Mouse (Mus musculus) gastrocnemius, postnatal 4 days (tissue): ENCODE measurements around the gene Slc25a43. TPM values are rescaled to one million over a fixed set of nuclear protein-coding genes. Genes with fewer than 3 reads are reported as not detected.

Experiments
- DNase-seq, 2 experiments: peaks; one replicate each; pipeline ENCODE4 v3.0.0; 2021 to 2022; ENCODE audit warnings: low spot score in 2 of 2, mixed read lengths in 2 of 2
- total RNA-seq, 2 experiments: library from RNA; stranded (reverse); gene quantifications; 2 replicates each; pipeline ENCODE4 v1.2.3; 2021

Slc25a43 gene
- total RNA-seq, 2 experiments from 2014 or later, result 0.25 to 0.36 TPM

- no peak for DNase-seq
Observed at GRCm38 (mm10) chrX:36823932-36824711, 80.7 kb downstream of the Slc25a43 start.

GRCm38 (mm10) chrX:36825032-36825431 lies 81.6 kb downstream of the Slc25a43 start:
- DNase-seq, result no peak

Other genes starting within 250 kb of the Slc25a43 start
- gene Pgrmc1, start 145.5 kb upstream of the Slc25a43 start, total RNA-seq, result 10 to 100 TPM; 48.1 to 50.1 TPM
- 1 to 10 TPM; 1.5 to 2.0 TPM for gene Akap17b, start 98.3 kb upstream of the Slc25a43 start, total RNA-seq
- 100 to 1,000 TPM; 291 to 333 TPM for gene Slc25a5, start 52.0 kb downstream of the Slc25a43 start, total RNA-seq
- 10 to 100 TPM; 40.0 to 50.1 TPM for gene Ube2a, start 130.2 kb downstream of the Slc25a43 start, total RNA-seq
- 10 to 100 TPM; 16.1 to 16.8 TPM for gene C330007P06Rik, start 130.5 kb downstream of the Slc25a43 start, total RNA-seq
- gene Nkrf, start 159.2 kb downstream of the Slc25a43 start, total RNA-seq, result 1 to 10 TPM; 3.5 to 4.1 TPM
- 10 to 100 TPM; 24.9 to 26.2 TPM for gene Sept6, start 248.1 kb downstream of the Slc25a43 start, total RNA-seq